In genomic region chr1:182376221-182376620, GRCm38 (mm10) we compare ENCODE assay signal across 8 mouse cellular contexts. TPM values are rescaled to one million over a fixed set of nuclear protein-coding genes. Genes with fewer than 3 reads are reported as not detected.
A peak's percentile ranks its signal among the peaks of the same experiment; 100 is the strongest.
DNase-seq lines count a peak whose midpoint lies in the region; ATAC-seq and TF ChIP-seq lines count a peak whose summit lies in the region.

No protein-coding gene starts in this region.

- WGBS in spleen, adult 2 months: 43% methylated on average over 8 of the region's 8 CpGs
- WGBS in forebrain, embryonic 10.5 days: 43% methylated on average over 8 of the region's 8 CpGs
- 30% methylated on average over 8 of the region's 8 CpGs for WGBS in midbrain, embryonic 12.5 days

- H3K27me3 ChIP-seq in spleen, adult 2 months (ENCODE audit: control insufficient read depth, insufficient read depth, low read length): no peaks in the 10 kb centered on the region
- peaks cover 4% of the 10 kb centered on the region; the same call in 1 of the 2 replicates for H3K27me3 ChIP-seq in forebrain, embryonic 10.5 days (ENCODE audit: poor library complexity, severe bottlenecking)
- H3K27me3 ChIP-seq in midbrain, embryonic 12.5 days: no peaks in the 10 kb centered on the region

- no peaks in the 10 kb centered on the region for H3K36me3 ChIP-seq in spleen, adult 2 months (ENCODE audit: control insufficient read depth, insufficient read depth, low read length)
- no peaks in the 10 kb centered on the region for H3K36me3 ChIP-seq in forebrain, embryonic 10.5 days (replicated peaks)
- H3K36me3 ChIP-seq in midbrain, embryonic 12.5 days: no peaks in the 10 kb centered on the region

- peak; percentile 14; the same call in 1 of the 2 replicates for TF ChIP-seq CTCF in spleen, adult 2 months (IDR thresholded peaks at IDR 0.05; ENCODE audit: extremely low read depth, insufficient read depth, insufficient read length, insufficient replicate concordance)

- H3K9me3 ChIP-seq in forebrain, embryonic 10.5 days: no peaks in the 10 kb centered on the region
- H3K9me3 ChIP-seq in midbrain, embryonic 12.5 days: no peaks in the 10 kb centered on the region

- no peak for TF ChIP-seq POLR2A in spleen, adult 2 months (IDR thresholded peaks at IDR 0.05; ENCODE audit: low read depth, low read length)

- H3K9ac ChIP-seq in midbrain, embryonic 12.5 days (replicated peaks): no peak overlapping the region

- no peak for DNase-seq in spleen, adult 2 months (ENCODE audit: low read depth in 1 of 2, low spot score in 2 of 2)
- no peak for DNase-seq in spleen, postnatal 4 days (ENCODE audit: low spot score in 2 of 2)
- peak; percentile 24 for DNase-seq in brain, embryonic 18.5 days (ENCODE audit: low read depth, low spot score)
- DNase-seq in forebrain, embryonic 10.5 days (ENCODE audit: extremely low spot score, low spot score): peak; percentile 24
- DNase-seq in kidney, adult 9 months: peak; percentile 62
- DNase-seq in gastrocnemius, postnatal 4 days (ENCODE audit: low spot score in 2 of 2): no peak
- no peak for DNase-seq in thymus, postnatal 14 days

- no peak overlapping the region for H3K4me3 ChIP-seq in spleen, adult 2 months (ENCODE audit: extremely low read depth, insufficient read depth, insufficient read length)
- H3K4me3 ChIP-seq in forebrain, embryonic 10.5 days: no peak overlapping the region
- no peak overlapping the region for H3K4me3 ChIP-seq in midbrain, embryonic 12.5 days

- H3K4me1 ChIP-seq in spleen, adult 2 months (ENCODE audit: control insufficient read depth, insufficient read depth, insufficient read length): no peaks in the 10 kb centered on the region
- no peaks in the 10 kb centered on the region for H3K4me1 ChIP-seq in forebrain, embryonic 10.5 days
- H3K4me1 ChIP-seq in midbrain, embryonic 12.5 days: peaks cover 3% of the 10 kb centered on the region; the same call in 1 of the 2 replicates

- no peak overlapping the region for H3K4me2 ChIP-seq in midbrain, embryonic 12.5 days (replicated peaks)

- H3K27ac ChIP-seq in spleen, adult 2 months (ENCODE audit: insufficient read depth, low read length): no peak overlapping the region
- no peak overlapping the region for H3K27ac ChIP-seq in forebrain, embryonic 10.5 days
- no peak overlapping the region; the same call in 1 of the 2 replicates for H3K27ac ChIP-seq in midbrain, embryonic 12.5 days (replicated peaks)

- ATAC-seq in midbrain, embryonic 12.5 days (ENCODE audit: low FRiP score, low read depth): peak; percentile 69

RNA-seq across cellular contexts. Expression of gene Trp53bp2, which starts 32.8 kb away (rescaled TPM):
- 8.9 and 11.2 TPM in 2 replicates for polyA plus RNA-seq in spleen, adult 2 months (2012; rRNA removed)
- 23.8 and 28.5 TPM in 2 replicates for polyA plus RNA-seq in forebrain, embryonic 10.5 days (2016; fragmentation: Nextera tagmentation; extraction: Ambion mirVana)
- 29.6 and 35.2 TPM in 2 replicates for polyA plus RNA-seq in midbrain, embryonic 12.5 days (2016; fragmentation: Nextera tagmentation; extraction: Ambion mirVana)
- total RNA-seq in gastrocnemius, postnatal 4 days (2021): 10 to 100 TPM; 19.6 to 21.6 TPM

RNA-seq across cellular contexts. Expression of gene Fbxo28, which starts 34.8 kb away (rescaled TPM):
- polyA plus RNA-seq in spleen, adult 2 months (2012; rRNA removed): 7.3 and 10.4 TPM in 2 replicates
- 17.6 and 20.3 TPM in 2 replicates for polyA plus RNA-seq in forebrain, embryonic 10.5 days (2016; fragmentation: Nextera tagmentation; extraction: Ambion mirVana)
- polyA plus RNA-seq in midbrain, embryonic 12.5 days (2016; fragmentation: Nextera tagmentation; extraction: Ambion mirVana): 32.9 and 36.4 TPM in 2 replicates
- total RNA-seq in gastrocnemius, postnatal 4 days (2021): 10 to 100 TPM; 21.1 to 25.4 TPM

Comparison
In these comparisons a context has a peak if more than half of its experiments do, and no peak if none do; other contexts are left out.
1. DNase-seq: peak in brain, embryonic 18.5 days (single experiment), forebrain, embryonic 10.5 days (single experiment) and kidney, adult 9 months (single experiment); none in spleen, adult 2 months (0 of 2), spleen, postnatal 4 days (0 of 2), gastrocnemius, postnatal 4 days (0 of 2) and thymus, postnatal 14 days (single experiment).